In genomic region chr5:100248611-100249010, GRCm38 (mm10) we compare ENCODE assay signal across 28 mouse cellular contexts.
DNase-seq lines count a peak whose midpoint lies in the region; ATAC-seq and TF ChIP-seq lines count a peak whose summit lies in the region.
"Had no signal": no experiment of that assay in that cellular context is flagged by ENCODE, and none has a peak within 500 bp of the region (broad histone marks: within the 10 kb centered on the region; RNA-seq: fewer than 3 reads in every experiment).

No protein-coding gene starts in this region.

- TF ChIP-seq EP300 in CH12.LX (IDR thresholded peaks at IDR 0.05; ENCODE audit: low read length): 0 out of 2 replicates have a peak, but pooled peaks have one; percentile 27
- no peak for TF ChIP-seq EP300 in stomach, postnatal 0 days (optimal IDR thresholded peaks at IDR 0.05)

- 66% methylated on average over 5 of the region's 5 CpGs for WGBS in stomach, postnatal 0 days

- H3K9me3 ChIP-seq in CH12.LX (replicated peaks; ENCODE audit: low read length): no peaks in the 10 kb centered on the region
- no peaks in the 10 kb centered on the region for H3K9me3 ChIP-seq in stomach, postnatal 0 days (ENCODE audit: control insufficient read depth, low read length)
- H3K9me3 ChIP-seq: embryonic facial prominence, embryonic 10.5 days; forebrain, embryonic 12.5 days; heart, embryonic 12.5 days; heart, embryonic 15.5 days; hindbrain, embryonic 10.5 days; hindbrain, embryonic 13.5 days; intestine, embryonic 15.5 days had no signal

- H3K36me3 ChIP-seq in CH12.LX (replicated peaks in 1 of 2; ENCODE audit: control insufficient read depth in 1 of 2, insufficient read depth in 1 of 2, low read length in 1 of 2): peaks cover 0 to 3% of the 10 kb centered on the region in 2 experiments
- no peaks in the 10 kb centered on the region for H3K36me3 ChIP-seq in stomach, postnatal 0 days (ENCODE audit: control insufficient read depth, insufficient read depth, low read length)
- H3K36me3 ChIP-seq: embryonic facial prominence, embryonic 10.5 days; embryonic facial prominence, embryonic 13.5 days; forebrain, embryonic 12.5 days; forebrain, embryonic 15.5 days; heart, embryonic 12.5 days; heart, embryonic 15.5 days; hindbrain, embryonic 10.5 days; hindbrain, embryonic 13.5 days; intestine, embryonic 15.5 days had no signal

- ATAC-seq in stomach, postnatal 0 days (ENCODE audit: low FRiP score, low TSS enrichment): no peak
- no peak for ATAC-seq in granulocyte monocyte progenitor cell, adult 5-6 weeks (replicated peaks; ENCODE audit: poor library complexity, severe bottlenecking)
- ATAC-seq: activated CD4-positive, CD25-positive, alpha-beta regulatory T cell, adult 4 months; CD4-positive, CD25-positive, alpha-beta regulatory T cell, adult 4 months; forebrain, embryonic 15.5 days; hindbrain, embryonic 16.5 days; intestine, embryonic 15.5 days had no signal

- no peak overlapping the region for H3K4me3 ChIP-seq in CH12.LX (replicated peaks in 1 of 3; ENCODE audit: low read depth in 2 of 3, low read length in 2 of 3, poor library complexity in 1 of 3)
- no peak overlapping the region for H3K4me3 ChIP-seq in stomach, postnatal 0 days (ENCODE audit: low read depth, low read length)
- H3K4me3 ChIP-seq: embryonic facial prominence, embryonic 10.5 days; embryonic facial prominence, embryonic 13.5 days; erythroblast, embryonic 14.5 days; forebrain, embryonic 12.5 days; forebrain, embryonic 15.5 days; heart, embryonic 12.5 days; heart, embryonic 15.5 days; hindbrain, embryonic 10.5 days; hindbrain, embryonic 13.5 days; intestine, embryonic 15.5 days had no signal

- no peak for TF ChIP-seq RAD21 in CH12.LX (IDR thresholded peaks at IDR 0.05; ENCODE audit: low read depth, low read length)

- H3K4me1 ChIP-seq in CH12.LX (ENCODE audit: control insufficient read depth in 1 of 2, insufficient read depth in 2 of 2): peaks cover 6 to 13% of the 10 kb centered on the region in 2 experiments
- H3K4me1 ChIP-seq in stomach, postnatal 0 days (replicated peaks; ENCODE audit: control insufficient read depth, insufficient read depth): no peaks in the 10 kb centered on the region
- H3K4me1 ChIP-seq: embryonic facial prominence, embryonic 10.5 days; embryonic facial prominence, embryonic 13.5 days; forebrain, embryonic 12.5 days; forebrain, embryonic 15.5 days; heart, embryonic 12.5 days; heart, embryonic 15.5 days; hindbrain, embryonic 10.5 days; hindbrain, embryonic 13.5 days; intestine, embryonic 15.5 days had no signal

- in situ Hi-C loops in CH12.LX (cut with MboI; ENCODE audit: low pct_ligation_motif_present, low pct_unique_long_range_greater_than_20kb, low sequenced_read_pairs): loop anchor here (25.0 kb wide), 1 partner anchor 311 kb away; no protein-coding TSS in a partner anchor

- dilution Hi-C loops in CH12.LX (cut with MboI; ENCODE audit: extremely low pct_ligation_motif_present, extremely low pct_unique_long_range_greater_than_20kb, low sequenced_read_pairs): no loop called here

- no peak for TF ChIP-seq POLR2A in CH12.LX (IDR thresholded peaks at IDR 0.05; ENCODE audit: low read depth, low read length)

- DNase-seq in adrenal gland, adult 8-10 months: peak; percentile 44
- DNase-seq in adrenal gland, postnatal 25 days: no peak
- peak; percentile 17 for DNase-seq in CH12.LX (ENCODE audit: extremely low read depth)
- DNase-seq in adrenal gland, postnatal 10 days: peak; percentile 27
- no peak for DNase-seq in stomach, postnatal 0 days (ENCODE audit: low spot score)
- DNase-seq: cerebellum, adult 11-12 months; cerebellum, adult 8-10 months; cerebellum, postnatal 10 days; cerebellum, postnatal 36 days; embryo, embryonic 11 days; gastrocnemius, postnatal 25 days; heart, postnatal 10 days; heart, postnatal 36 days; kidney, adult 11 months had no signal

- no peaks in the 10 kb centered on the region for H3K27me3 ChIP-seq in CH12.LX (replicated peaks)
- H3K27me3 ChIP-seq in stomach, postnatal 0 days (ENCODE audit: control insufficient read depth, insufficient read depth, low read length): no peaks in the 10 kb centered on the region
- H3K27me3 ChIP-seq: embryonic facial prominence, embryonic 13.5 days; forebrain, embryonic 12.5 days; forebrain, embryonic 15.5 days; heart, embryonic 15.5 days; intestine, embryonic 15.5 days had no signal

- H3K79me2 ChIP-seq in CH12.LX (replicated peaks; ENCODE audit: control insufficient read depth, extremely low read depth, insufficient read depth, poor library complexity, severe bottlenecking): no peaks in the 10 kb centered on the region

- no peak overlapping the region for H3K9ac ChIP-seq in CH12.LX (ENCODE audit: insufficient read depth, low read depth)
- H3K9ac ChIP-seq in stomach, postnatal 0 days (ENCODE audit: low read length): no peak overlapping the region
- H3K9ac ChIP-seq: embryonic facial prominence, embryonic 13.5 days; forebrain, embryonic 12.5 days; forebrain, embryonic 15.5 days; heart, embryonic 12.5 days; heart, embryonic 15.5 days; hindbrain, embryonic 13.5 days; intestine, embryonic 15.5 days had no signal

- no peak overlapping the region for H3K27ac ChIP-seq in CH12.LX (ENCODE audit: insufficient read depth, low read depth)
- no peak overlapping the region for H3K27ac ChIP-seq in stomach, postnatal 0 days (replicated peaks)
- H3K27ac ChIP-seq: embryonic facial prominence, embryonic 10.5 days; embryonic facial prominence, embryonic 13.5 days; forebrain, embryonic 12.5 days; forebrain, embryonic 15.5 days; heart, embryonic 15.5 days; hindbrain, embryonic 10.5 days; hindbrain, embryonic 13.5 days; intestine, embryonic 15.5 days had no signal

- no peak for TF ChIP-seq CTCF in CH12.LX (conservative IDR thresholded peaks at IDR 0.05 in 1 of 2, IDR thresholded peaks at IDR 0.05 in 1 of 2; ENCODE audit: low read depth in 2 of 2, low read length in 2 of 2)
- TF ChIP-seq CTCF in stomach, postnatal 0 days (IDR thresholded peaks at IDR 0.05; ENCODE audit: low read depth): no peak

- H3K4me2 ChIP-seq in CH12.LX (ENCODE audit: insufficient read depth, low read depth, poor library complexity, severe bottlenecking): no peak overlapping the region
- H3K4me2 ChIP-seq in stomach, postnatal 0 days (replicated peaks; ENCODE audit: low read depth): no peak overlapping the region
- H3K4me2 ChIP-seq: embryonic facial prominence, embryonic 13.5 days; forebrain, embryonic 12.5 days; forebrain, embryonic 15.5 days; heart, embryonic 12.5 days; heart, embryonic 15.5 days; hindbrain, embryonic 13.5 days; intestine, embryonic 15.5 days had no signal

TF ChIP-seq in CH12.LX, 34 proteins besides CTCF, POLR2A, EP300 and RAD21:
- TF ChIP-seq SIN3A (IDR thresholded peaks at IDR 0.05; ENCODE audit: low read length) (no peak), UBTF (IDR thresholded peaks at IDR 0.05; ENCODE audit: low read depth, low read length) (no peak), MEF2A (IDR thresholded peaks at IDR 0.05; ENCODE audit: borderline replicate concordance, low read depth, low read length) (no peak), RCOR1 (conservative IDR thresholded peaks at IDR 0.05; ENCODE audit: low read depth, low read length) (no peak), CHD1 (IDR thresholded peaks at IDR 0.05; ENCODE audit: low read depth, low read length) (no peak), USF2 (conservative IDR thresholded peaks at IDR 0.05; ENCODE audit: low read depth, low read length) (no peak), ZNF384 (IDR thresholded peaks at IDR 0.05; ENCODE audit: low read depth, low read length) (no peak), MAZ (IDR thresholded peaks at IDR 0.05; ENCODE audit: low read depth, low read length) (no peak), IRF4 (IDR thresholded peaks at IDR 0.05; ENCODE audit: low read depth, low read length) (0 out of 2 replicates have a peak, but pooled peaks have one; percentile 15), JUND (conservative IDR thresholded peaks at IDR 0.05; ENCODE audit: low read depth, low read length) (no peak), SMC3 (IDR thresholded peaks at IDR 0.05; ENCODE audit: low read depth, low read length) (no peak), MAX (IDR thresholded peaks at IDR 0.05; ENCODE audit: low read length) (no peak), HCFC1 (IDR thresholded peaks at IDR 0.05; ENCODE audit: low read depth, low read length) (no peak), ETS1 (conservative IDR thresholded peaks at IDR 0.05; ENCODE audit: low read depth, low read length) (0 out of 2 replicates have a peak, but pooled peaks have one; percentile 20), E2F4 (IDR thresholded peaks at IDR 0.05; ENCODE audit: insufficient replicate concordance, low read depth, low read length) (no peak), ZC3H11A (IDR thresholded peaks at IDR 0.05; ENCODE audit: low read depth, low read length) (no peak)

Comparison
In these comparisons a context has a peak if more than half of its experiments do, and no peak if none do; other contexts are left out.
1. DNase-seq: peak in adrenal gland, adult 8-10 months (single experiment), CH12.LX (single experiment) and adrenal gland, postnatal 10 days (single experiment); none in adrenal gland, postnatal 25 days (single experiment) and stomach, postnatal 0 days (single experiment).